Mouse (Mus musculus) limb, embryonic 14.5 days (tissue): ENCODE measurements around the gene Fbxo34. TPM values are rescaled to one million over a fixed set of nuclear protein-coding genes. Genes with fewer than 3 reads are reported as not detected.

ENCODE experiments used
- ATAC-seq: fragments of 200-750 bp; cut with Nextera tagmentation; 2 replicates; pipeline ENCODE4 v1.8.0; 2017; ENCODE audit warnings: low read depth, moderate number of reproducible peaks, moderate TSS enrichment; ENCODE audit not compliant: low FRiP score
- DNase-seq: peaks from one replicate; pipeline ENCODE4 v3.0.0-alpha.2; 2015; ENCODE audit warnings: low spot score
- H3K27ac ChIP-seq: fragments of 300-500 bp; sonication (generic); replicated peaks from 2 replicates; pipeline ENCODE4 v1.5.1; 2014; ENCODE audit warnings: low read depth, mild to moderate bottlenecking, low read length, moderate library complexity, mixed read lengths
- H3K27me3 ChIP-seq: fragments of 300-500 bp; sonication (generic); 2 replicates; pipeline ENCODE4 v1.6.1; 2014; ENCODE audit warnings: low read length, mixed read lengths; ENCODE audit not compliant: control insufficient read depth, insufficient read depth
- H3K36me3 ChIP-seq: fragments of 300-500 bp; sonication (generic); 2 replicates; pipeline ENCODE4 v1.6.1; 2014; ENCODE audit warnings: mild to moderate bottlenecking, low read length, moderate library complexity, mixed read lengths; ENCODE audit not compliant: control insufficient read depth, insufficient read depth
- H3K4me1 ChIP-seq: fragments of 300-500 bp; sonication (generic); 2 replicates; pipeline ENCODE4 v1.6.1; 2014; ENCODE audit warnings: antibody characterized with exemption, low read length, mixed read lengths; ENCODE audit not compliant: control insufficient read depth, insufficient read depth
- H3K4me2 ChIP-seq: fragments of 300-500 bp; sonication (generic); replicated peaks from 2 replicates; pipeline ENCODE4 v1.6.1; 2014; ENCODE audit warnings: low read depth, mild to moderate bottlenecking, low read length, moderate library complexity; ENCODE audit not compliant: severe bottlenecking
- H3K4me3 ChIP-seq: fragments of 300-500 bp; sonication (generic); replicated peaks from 2 replicates; pipeline ENCODE4 v1.5.1; 2014; ENCODE audit warnings: low read length
- H3K9ac ChIP-seq: fragments of 300-500 bp; sonication (generic); 2 replicates; pipeline ENCODE4 v1.6.1; 2014; ENCODE audit warnings: mild to moderate bottlenecking, low read depth, low read length, moderate library complexity; ENCODE audit not compliant: severe bottlenecking
- H3K9me3 ChIP-seq: fragments of 300-500 bp; sonication (generic); 2 replicates; pipeline ENCODE4 v1.6.1; 2016; ENCODE audit warnings: low read length; ENCODE audit not compliant: control insufficient read depth
- POLR2A ChIP-seq: fragments of 200-500 bp; IDR thresholded peaks from 2 replicates; pipeline ENCODE4 v1.8.0; 2012; ENCODE audit warnings: inconsistent platforms, mild to moderate bottlenecking, moderate library complexity, borderline replicate concordance; ENCODE audit not compliant: insufficient read depth, insufficient read length; ENCODE audit errors: extremely low read depth
- WGBS: fragments of 180-500 bp; shearing (Covaris S2); extraction: QIAGEN DNeasy Blood & Tissue Kit; methylation state at CpG from one replicate; pipeline ENCODE4 v1.1.7; 2014; 5-methylcytosine and 5-hydroxymethylcytosine counted together
- polyA plus RNA-seq, 2 experiments: library from polyadenylated mRNA; depleted of rRNA in 1 of 2; stranded (reverse) in 1 of 2; unstranded in 1 of 2; fragments of >200 nt; fragmentation: Nextera tagmentation in 1 of 2; extraction: Ambion mirVana in 1 of 2; gene quantifications; 2 replicates each; pipeline versions ENCODE4 v1.2.1 to v1.2.3; 2012 to 2014

The Fbxo34 gene
- polyA plus RNA-seq, 2 experiments: 19.0 to 26.0 TPM

DNA sequence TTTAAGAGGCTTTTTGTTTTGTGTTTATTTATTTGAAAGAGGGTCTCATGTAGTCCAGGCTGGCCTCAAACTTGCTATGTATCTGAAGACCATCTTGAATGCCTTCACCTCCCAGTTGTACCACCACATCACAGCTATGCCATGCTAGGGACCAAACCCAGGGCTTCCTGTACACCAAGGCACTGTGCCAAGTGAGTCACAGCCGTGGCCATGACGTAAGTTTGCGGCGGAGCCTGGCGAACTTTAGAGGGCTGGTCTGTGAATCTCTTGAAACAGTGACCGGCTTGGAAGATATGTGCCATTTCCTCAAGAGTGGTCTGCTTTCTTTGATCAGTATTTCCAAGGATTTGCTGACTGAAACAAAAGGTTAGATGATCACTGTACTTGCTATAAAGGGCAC, 68.4 kb downstream of the Fbxo34 start:
- Histone ChIP-seq H3K36me3 (no peaks in the 10 kb centered on the region), H3K4me2 (no peak overlapping the region), H3K4me3 (no peak overlapping the region), H3K27me3 (no peaks in the 10 kb centered on the region), H3K27ac (no peak overlapping the region), H3K9me3 (no peaks in the 10 kb centered on the region), H3K4me1 (no peaks in the 10 kb centered on the region), H3K9ac (no peak overlapping the region)
- no peak for TF ChIP-seq POLR2A
- DNase-seq (no peak), ATAC-seq (no peak)
- 83% methylated on average over 6 of the region's 6 CpGs for WGBS

- Histone ChIP-seq H3K36me3 (no peaks in the 10 kb centered on the region), H3K4me3 (no peak overlapping the region), H3K9ac (no peak overlapping the region), H3K9me3 (no peaks in the 10 kb centered on the region), H3K27me3 (no peaks in the 10 kb centered on the region), H3K4me1 (no peaks in the 10 kb centered on the region), H3K27ac (no peak overlapping the region), H3K4me2 (no peak overlapping the region)
- no peak for DNase-seq
- WGBS: 81% methylated on average over 13 of the region's 13 CpGs
- no peak for ATAC-seq
- no peak for TF ChIP-seq POLR2A
Measured at GRCm38 (mm10) chr14:47520751-47521449, 70.7 kb downstream of the Fbxo34 start.

GRCm38 (mm10) chr14:47521609-47522008, 71.4 kb downstream of the Fbxo34 start:
- no peak overlapping the region for H3K4me3 ChIP-seq
- H3K4me2 ChIP-seq: no peak overlapping the region
- no peak for DNase-seq
- 79% methylated on average over 1 of the region's 1 CpGs for WGBS
- H3K4me1 ChIP-seq: no peaks in the 10 kb centered on the region
- no peak for ATAC-seq
- no peaks in the 10 kb centered on the region for H3K9me3 ChIP-seq
- H3K27me3 ChIP-seq: no peaks in the 10 kb centered on the region
- no peak for TF ChIP-seq POLR2A
- H3K9ac ChIP-seq: no peak overlapping the region
- H3K27ac ChIP-seq: no peak overlapping the region
- 0 out of 2 replicates have a peak, but pooled peaks cover 2% of the 10 kb centered on the region for H3K36me3 ChIP-seq

DNA sequence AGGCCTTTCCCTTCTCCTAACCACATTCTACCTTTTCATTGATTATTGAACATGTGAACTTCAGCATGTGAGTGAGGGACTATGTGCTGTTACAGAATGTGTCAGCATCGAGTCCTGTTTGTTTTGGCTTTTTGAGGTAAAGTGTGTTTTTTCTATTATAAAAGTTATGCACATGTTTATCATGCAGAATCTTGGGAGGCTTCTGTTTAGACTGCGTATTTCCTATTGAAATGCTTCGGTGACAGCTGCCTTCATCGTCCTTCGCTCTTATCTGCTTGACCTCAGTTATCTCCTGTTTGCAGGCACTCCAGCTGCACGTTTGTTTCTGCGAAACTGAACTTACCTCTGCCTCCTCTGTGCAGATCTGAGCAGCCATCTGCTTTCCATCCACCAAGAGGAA, 72.1 kb downstream of the Fbxo34 start:
- Histone ChIP-seq H3K27ac (no peak overlapping the region), H3K27me3 (no peaks in the 10 kb centered on the region), H3K4me2 (no peak overlapping the region), H3K4me1 (no peaks in the 10 kb centered on the region), H3K36me3 (0 out of 2 replicates have a peak, but pooled peaks cover 7% of the 10 kb centered on the region), H3K9me3 (no peaks in the 10 kb centered on the region), H3K4me3 (no peak overlapping the region), H3K9ac (no peak overlapping the region)
- ATAC-seq (no peak), DNase-seq (no peak)
- WGBS: 76% methylated on average over 7 of the region's 7 CpGs
- no peak for TF ChIP-seq POLR2A

GRCm38 (mm10) chr14:47525374-47525773, 75.2 kb downstream of the Fbxo34 start:
- Histone ChIP-seq H3K27me3 (no peaks in the 10 kb centered on the region), H3K9ac (no peak overlapping the region), H3K4me3 (no peak overlapping the region), H3K9me3 (no peaks in the 10 kb centered on the region), H3K4me2 (no peak overlapping the region), H3K27ac (no peak overlapping the region), H3K4me1 (no peaks in the 10 kb centered on the region), H3K36me3 (0 out of 2 replicates have a peak, but pooled peaks cover 7% of the 10 kb centered on the region)
- TF ChIP-seq POLR2A: no peak
- no peak for DNase-seq
- 77% methylated on average over 8 of the region's 8 CpGs for WGBS
- ATAC-seq: no peak
